Mouse (Mus musculus) embryonic facial prominence, embryonic 10.5 days (tissue): ENCODE results near the gene 4933421I07Rik. TPM values are rescaled to one million over a fixed set of nuclear protein-coding genes. Genes with fewer than 3 reads are reported as not detected.

ENCODE experiments used
- DNase-seq: peaks from one replicate; pipeline ENCODE4 v3.0.0-alpha.2; 2017; ENCODE audit warnings: low spot score
- H3K27ac ChIP-seq: fragments of 300-500 bp; sonication (generic); replicated peaks from 2 replicates; pipeline ENCODE4 v1.5.1; 2016; ENCODE audit warnings: mild to moderate bottlenecking
- H3K27me3 ChIP-seq: fragments of 300-500 bp; sonication (generic); replicated peaks from 2 replicates; pipeline ENCODE4 v1.6.1; 2016; ENCODE audit warnings: low read depth, mild to moderate bottlenecking; ENCODE audit not compliant: poor library complexity, severe bottlenecking
- H3K36me3 ChIP-seq: fragments of 300-500 bp; sonication (generic); replicated peaks from 2 replicates; pipeline ENCODE4 v1.6.1; 2016; ENCODE audit warnings: mild to moderate bottlenecking, moderate library complexity
- H3K4me1 ChIP-seq: fragments of 300-500 bp; sonication (generic); 2 replicates; pipeline ENCODE4 v1.6.1; 2016
- H3K4me3 ChIP-seq: fragments of 300-500 bp; sonication (generic); 2 replicates; pipeline ENCODE4 v1.5.1; 2016; ENCODE audit warnings: mild to moderate bottlenecking, moderate library complexity
- H3K9me3 ChIP-seq: fragments of 300-500 bp; sonication (generic); 2 replicates; pipeline ENCODE4 v1.6.1; 2016; ENCODE audit warnings: mild to moderate bottlenecking
- WGBS: fragments of 180-500 bp; shearing (Covaris S2); methylation state at CpG from one replicate; pipeline ENCODE4 v1.1.7; 2016; 5-methylcytosine and 5-hydroxymethylcytosine counted together
- polyA plus RNA-seq: library from polyadenylated mRNA; unstranded; fragments of >200 nt; fragmentation: Nextera tagmentation; extraction: Ambion mirVana; gene quantifications from 2 replicates; pipeline ENCODE4 v1.2.1, GENCODE M21; 2016

The 4933421I07Rik gene
- polyA plus RNA-seq, result not detected in 2 replicates

GRCm38 (mm10) chr7:42447850-42448249 lies at the start of gene 4933421I07Rik:
Gene 4933421I07Rik (minus strand): TSS chr7:42448120.
- peaks cover 77% of the 10 kb centered on the region for H3K9me3 ChIP-seq
- no peaks in the 10 kb centered on the region for H3K4me1 ChIP-seq
- no peaks in the 10 kb centered on the region for H3K36me3 ChIP-seq
- no peak within 1 kb of the TSS for H3K27ac ChIP-seq
- no peak within 1 kb of the TSS for H3K4me3 ChIP-seq
- no peaks in the 10 kb centered on the region for H3K27me3 ChIP-seq
- WGBS, result 78% methylated on average over 5 of the region's 5 CpGs
- DNase-seq, result no peak

GRCm38 (mm10) chr7:42497356-42497755 lies 49.4 kb upstream of the 4933421I07Rik start:
- DNase-seq, result no peak
- WGBS, result 93% methylated on average over 9 of the region's 9 CpGs

GRCm38 (mm10) chr7:42496202-42496601 lies 48.3 kb upstream of the 4933421I07Rik start:
- no peak for DNase-seq
- WGBS, result 91% methylated on average over 1 of the region's 1 CpGs
- Histone ChIP-seq H3K36me3 (peaks cover 71% of the 10 kb centered on the region), H3K4me3 (no peak overlapping the region), H3K27ac (no peak overlapping the region), H3K27me3 (no peaks in the 10 kb centered on the region), H3K9me3 (peaks cover 58% of the 10 kb centered on the region), H3K4me1 (no peaks in the 10 kb centered on the region)

More at GRCm38 (mm10) chr7:42497356-42497755, 49.4 kb upstream of the 4933421I07Rik start:
- H3K9me3 ChIP-seq, result peaks cover 62% of the 10 kb centered on the region
- H3K36me3 ChIP-seq, result peaks cover 78% of the 10 kb centered on the region
- H3K27me3 ChIP-seq, result no peaks in the 10 kb centered on the region
- H3K4me3 ChIP-seq, result no peak overlapping the region
- no peaks in the 10 kb centered on the region for H3K4me1 ChIP-seq
- no peak overlapping the region for H3K27ac ChIP-seq

GRCm38 (mm10) chr7:42490859-42491258 lies 42.9 kb upstream of the 4933421I07Rik start:
- Histone ChIP-seq H3K4me3 (no peak overlapping the region), H3K9me3 (peaks cover 30% of the 10 kb centered on the region; the same call in 1 of the 2 replicates), H3K36me3 (peaks cover 68% of the 10 kb centered on the region), H3K4me1 (no peaks in the 10 kb centered on the region), H3K27ac (no peak overlapping the region), H3K27me3 (no peaks in the 10 kb centered on the region)
- WGBS, result 93% methylated on average over 5 of the region's 5 CpGs
- DNase-seq, result no peak

GRCm38 (mm10) chr7:42490358-42490757 lies 42.4 kb upstream of the 4933421I07Rik start:
- H3K4me1 ChIP-seq, result no peaks in the 10 kb centered on the region
- WGBS, result 93% methylated on average over 4 of the region's 4 CpGs
- peaks cover 69% of the 10 kb centered on the region for H3K36me3 ChIP-seq
- DNase-seq, result no peak
- no peaks in the 10 kb centered on the region for H3K27me3 ChIP-seq
- H3K9me3 ChIP-seq, result peaks cover 26% of the 10 kb centered on the region; the same call in 1 of the 2 replicates
- no peak overlapping the region for H3K4me3 ChIP-seq
- no peak overlapping the region for H3K27ac ChIP-seq

- 69% methylated on average over 4 of the region's 4 CpGs for WGBS
- Histone ChIP-seq H3K4me3 (no peak overlapping the region), H3K4me1 (no peaks in the 10 kb centered on the region), H3K27me3 (no peaks in the 10 kb centered on the region), H3K9me3 (peaks cover 53% of the 10 kb centered on the region), H3K36me3 (no peaks in the 10 kb centered on the region), H3K27ac (no peak overlapping the region)
- DNase-seq, result no peak
Measured at GRCm38 (mm10) chr7:42454640-42455039, 6.7 kb upstream of the 4933421I07Rik start.

- Histone ChIP-seq H3K27me3 (no peaks in the 10 kb centered on the region), H3K9me3 (peaks cover 78% of the 10 kb centered on the region), H3K4me1 (no peaks in the 10 kb centered on the region), H3K4me3 (no peak overlapping the region), H3K36me3 (no peaks in the 10 kb centered on the region), H3K27ac (no peak overlapping the region)
- no peak for DNase-seq
- 43% methylated on average over 3 of the region's 3 CpGs for WGBS
Measured at GRCm38 (mm10) chr7:42450618-42451017, 2.7 kb upstream of the 4933421I07Rik start.

GRCm38 (mm10) chr7:42447352-42447751 lies 568 bp downstream of the 4933421I07Rik start:
- H3K9me3 ChIP-seq, result peaks cover 77% of the 10 kb centered on the region
- H3K36me3 ChIP-seq, result no peaks in the 10 kb centered on the region
- H3K4me3 ChIP-seq, result no peak overlapping the region
- no peaks in the 10 kb centered on the region for H3K4me1 ChIP-seq
- DNase-seq, result no peak
- H3K27ac ChIP-seq, result no peak overlapping the region
- H3K27me3 ChIP-seq, result no peaks in the 10 kb centered on the region
- WGBS, result 88% methylated on average over 9 of the region's 9 CpGs

Other genes starting within 250 kb of the 4933421I07Rik start
- not detected in 2 replicates for gene Vmn2r61, start 188.1 kb downstream of the 4933421I07Rik start, polyA plus RNA-seq
- gene Zfp141, start 57.6 kb upstream of the 4933421I07Rik start, polyA plus RNA-seq, result 15.0 and 15.8 TPM in 2 replicates
- gene Gm21028, start 130.5 kb upstream of the 4933421I07Rik start, polyA plus RNA-seq, result not detected in 2 replicates
- 0.89 and 1.4 TPM in 2 replicates for gene Zfp977, start 144.4 kb upstream of the 4933421I07Rik start, polyA plus RNA-seq
- 3.3 and 3.9 TPM in 2 replicates for gene Zfp976, start 194.5 kb upstream of the 4933421I07Rik start, polyA plus RNA-seq
- 9.9 and 11.7 TPM in 2 replicates for gene Zfp975, start 244.6 kb upstream of the 4933421I07Rik start, polyA plus RNA-seq